Mouse (Mus musculus) forebrain, embryonic 10.5 days (tissue): ENCODE results near the gene Defa2. TPM values are rescaled to one million over a fixed set of nuclear protein-coding genes. Genes with fewer than 3 reads are reported as not detected.
"Not testable (repeated sequence)": the region's sequence is repeated elsewhere in the genome, so short reads cannot be mapped to it uniquely, and the experiment has no call there.

Experiments
- DNase-seq: peaks from one replicate; pipeline ENCODE4 v3.0.0-alpha.2; 2017; ENCODE audit warnings: low spot score; ENCODE audit errors: extremely low spot score
- H3K27ac ChIP-seq: fragments of 300-500 bp; sonication (generic); 2 replicates; pipeline ENCODE4 v1.5.1; 2016; ENCODE audit warnings: mild to moderate bottlenecking
- H3K27me3 ChIP-seq: fragments of 300-500 bp; sonication (generic); 2 replicates; pipeline ENCODE4 v1.6.1; 2016; ENCODE audit warnings: mild to moderate bottlenecking; ENCODE audit not compliant: poor library complexity, severe bottlenecking
- H3K36me3 ChIP-seq: fragments of 300-500 bp; sonication (generic); replicated peaks from 2 replicates; pipeline ENCODE4 v1.6.1; 2016; ENCODE audit warnings: mild to moderate bottlenecking, moderate library complexity
- H3K4me1 ChIP-seq: fragments of 300-500 bp; sonication (generic); 2 replicates; pipeline ENCODE4 v1.6.1; 2016
- H3K4me3 ChIP-seq: fragments of 300-500 bp; sonication (generic); 2 replicates; pipeline ENCODE4 v1.5.1; 2016; ENCODE audit warnings: mild to moderate bottlenecking, moderate library complexity
- H3K9me3 ChIP-seq: fragments of 300-500 bp; sonication (generic); 2 replicates; pipeline ENCODE4 v1.6.1; 2016; ENCODE audit warnings: mild to moderate bottlenecking, moderate library complexity
- WGBS: fragments of 180-500 bp; shearing (Covaris S2); methylation state at CpG from one replicate; pipeline ENCODE4 v1.1.7; 2016; 5-methylcytosine and 5-hydroxymethylcytosine counted together
- polyA plus RNA-seq: library from polyadenylated mRNA; unstranded; fragments of >200 nt; fragmentation: Nextera tagmentation; extraction: Ambion mirVana; gene quantifications from 2 replicates; pipeline ENCODE4 v1.2.1, GENCODE M21; 2016

Defa2 gene
- polyA plus RNA-seq: not detected in 2 replicates

GRCm38 (mm10) chr8:21378215-21378614, at the start of gene Defa2:
TSS of gene Defa2 (plus strand) at chr8:21378515.
- no CpG with 5 or more reads among the region's 2 CpGs for WGBS
- not testable (repeated sequence) for H3K9me3 ChIP-seq, DNase-seq

GRCm38 (mm10) chr8:21391511-21391910, 13.2 kb downstream of the Defa2 start, which contains the start of gene Defa33:
TSS of gene Defa33 (plus strand) at chr8:21391811.
- H3K36me3 ChIP-seq, H3K4me1 ChIP-seq, H3K27me3 ChIP-seq, H3K4me3 ChIP-seq, DNase-seq, H3K27ac ChIP-seq, H3K9me3 ChIP-seq: not testable (repeated sequence)
- WGBS: no CpG with 5 or more reads among the region's 2 CpGs

More at GRCm38 (mm10) chr8:21378215-21378614, at the start of gene Defa2:
- not testable (repeated sequence) for H3K4me1 ChIP-seq, H3K36me3 ChIP-seq, H3K27me3 ChIP-seq, H3K27ac ChIP-seq, H3K4me3 ChIP-seq

GRCm38 (mm10) chr8:21427111-21427510, 48.8 kb downstream of the Defa2 start, which contains the start of gene Defa36:
TSS of gene Defa36 (plus strand) at chr8:21427411.
- H3K27me3 ChIP-seq, H3K36me3 ChIP-seq: not testable (repeated sequence)

More at GRCm38 (mm10) chr8:21427111-21427510, 48.8 kb downstream of the Defa2 start, which contains the start of gene Defa36:
- H3K27ac ChIP-seq, H3K9me3 ChIP-seq, DNase-seq, H3K4me3 ChIP-seq, H3K4me1 ChIP-seq: not testable (repeated sequence)
- no CpG with 5 or more reads among the region's 1 CpGs for WGBS

Other genes with a start within 250 kb of the Defa2 start
- not detected in 2 replicates for gene Defa30, start 243.9 kb upstream of the Defa2 start, polyA plus RNA-seq
- not detected in 2 replicates for gene Defa22, start 216.2 kb upstream of the Defa2 start, polyA plus RNA-seq
- not detected in 2 replicates for gene Defa31, start 186.9 kb upstream of the Defa2 start, polyA plus RNA-seq
- not detected in 2 replicates for gene Gm15293, start 177.0 kb upstream of the Defa2 start, polyA plus RNA-seq
- not detected in 2 replicates for gene Gm15292, start 128.8 kb upstream of the Defa2 start, polyA plus RNA-seq
- not detected in 2 replicates for gene Defa27, start 63.0 kb upstream of the Defa2 start, polyA plus RNA-seq
- not detected in 2 replicates for gene Defa29, start 51.5 kb upstream of the Defa2 start, polyA plus RNA-seq
- not detected in 2 replicates for gene Defa33, start 13.3 kb downstream of the Defa2 start, polyA plus RNA-seq
- not detected in 2 replicates for gene Defa36, start 48.9 kb downstream of the Defa2 start, polyA plus RNA-seq
- gene Gm7849, start 78.0 kb downstream of the Defa2 start, polyA plus RNA-seq: not detected in 2 replicates
- gene Defa20, start 130.7 kb downstream of the Defa2 start, polyA plus RNA-seq: not detected in 2 replicates
- gene Defa32, start 150.5 kb downstream of the Defa2 start, polyA plus RNA-seq: not detected in 2 replicates
- gene Defa37, start 186.9 kb downstream of the Defa2 start, polyA plus RNA-seq: not detected in 2 replicates
- gene Defa28, start 204.5 kb downstream of the Defa2 start, polyA plus RNA-seq: not detected in 2 replicates
- gene Gm7861, start 216.0 kb downstream of the Defa2 start, polyA plus RNA-seq: not detected in 2 replicates
- gene Defa26, start 239.7 kb downstream of the Defa2 start, polyA plus RNA-seq: not detected in 2 replicates